Mouse (Mus musculus) liver, embryonic 11.5 days (tissue): Measurements from ENCODE around the gene Tex2. TPM values are rescaled to one million over a fixed set of nuclear protein-coding genes. Genes with fewer than 3 reads are reported as not detected.

Experiments
- ATAC-seq: fragments of 200-750 bp; cut with Nextera tagmentation; replicated peaks from 2 replicates; pipeline ENCODE4 v1.8.0; 2017; ENCODE audit warnings: moderate number of reproducible peaks, mild to moderate bottlenecking, moderate TSS enrichment, moderate library complexity; ENCODE audit not compliant: low FRiP score
- DNase-seq: peaks from one replicate; pipeline ENCODE4 v3.0.0-alpha.2; 2017; ENCODE audit warnings: low spot score
- H3K27ac ChIP-seq: fragments of 300-500 bp; sonication (generic); 2 replicates; pipeline ENCODE4 v1.5.1; 2014; ENCODE audit warnings: mild to moderate bottlenecking, low read depth, low read length, control low read depth
- H3K27me3 ChIP-seq: fragments of 300-500 bp; sonication (generic); replicated peaks from 2 replicates; pipeline ENCODE4 v1.6.1; 2014; ENCODE audit warnings: low read length, mixed read lengths; ENCODE audit not compliant: control insufficient read depth, insufficient read depth
- H3K36me3 ChIP-seq: fragments of 300-500 bp; sonication (generic); 2 replicates; pipeline ENCODE4 v1.6.1; 2014; ENCODE audit warnings: mild to moderate bottlenecking, low read length, moderate library complexity, mixed read lengths; ENCODE audit not compliant: control insufficient read depth, insufficient read depth
- H3K4me1 ChIP-seq: fragments of 300-500 bp; sonication (generic); replicated peaks from 2 replicates; pipeline ENCODE4 v1.6.1; 2014; ENCODE audit warnings: low read length, mixed read lengths; ENCODE audit not compliant: control insufficient read depth, insufficient read depth
- H3K4me2 ChIP-seq: fragments of 300-500 bp; sonication (generic); 2 replicates; pipeline ENCODE4 v1.6.1; 2014; ENCODE audit warnings: mild to moderate bottlenecking, control low read depth, moderate library complexity
- H3K4me3 ChIP-seq: fragments of 300-500 bp; sonication (generic); 2 replicates; pipeline ENCODE4 v1.5.1; 2014; ENCODE audit warnings: low read depth, low read length, control low read depth
- H3K9ac ChIP-seq: fragments of 300-500 bp; sonication (generic); 2 replicates; pipeline ENCODE4 v1.6.1; 2014; ENCODE audit warnings: low read depth, low read length, control low read depth
- H3K9me3 ChIP-seq: fragments of 300-500 bp; sonication (generic); 2 replicates; pipeline ENCODE4 v1.6.1; 2016; ENCODE audit warnings: low read length, inconsistent platforms, mixed read lengths; ENCODE audit not compliant: control insufficient read depth
- whole genome bisulfite sequencing: fragments of 180-500 bp; shearing (Covaris S2); extraction: QIAGEN DNeasy Blood & Tissue Kit; methylation state at CpG from one replicate; pipeline ENCODE4 v1.1.7; 2014; 5-methylcytosine and 5-hydroxymethylcytosine counted together
- polyA plus RNA-seq: library from polyadenylated mRNA; unstranded; fragments of >200 nt; fragmentation: Nextera tagmentation; extraction: Ambion mirVana; gene quantifications from 2 replicates; pipeline ENCODE4 v1.2.1, GENCODE M21; 2014

Gene Tex2
- polyA plus RNA-seq, 1 experiment from 2014 or later = 13.4 TPM

- WGBS = 67% methylated on average over 4 of the region's 4 CpGs
- H3K27ac ChIP-seq = no peak overlapping the region
- no peaks in the 10 kb centered on the region for H3K27me3 ChIP-seq
- peaks cover 8% of the 10 kb centered on the region for H3K4me1 ChIP-seq
- no peak overlapping the region for H3K4me3 ChIP-seq
- ATAC-seq (no peak), DNase-seq (no peak)
- H3K9me3 ChIP-seq = no peaks in the 10 kb centered on the region
- H3K36me3 ChIP-seq = no peaks in the 10 kb centered on the region
- no peak overlapping the region for H3K9ac ChIP-seq
- H3K4me2 ChIP-seq = no peak overlapping the region
These were observed 93.7 kb downstream of the Tex2 start for GRCm38 (mm10) chr11:106519519-106519918.

GRCm38 (mm10) chr11:106518391-106518790 lies 94.8 kb downstream of the Tex2 start:
- no peaks in the 10 kb centered on the region for H3K9me3 ChIP-seq
- H3K27me3 ChIP-seq = no peaks in the 10 kb centered on the region
- H3K27ac ChIP-seq = no peak overlapping the region
- peaks cover 18% of the 10 kb centered on the region for H3K4me1 ChIP-seq
- H3K36me3 ChIP-seq = no peaks in the 10 kb centered on the region
- ATAC-seq (no peak), DNase-seq (no peak)
- no peak overlapping the region for H3K4me3 ChIP-seq
- whole genome bisulfite sequencing = 48% methylated on average over 4 of the region's 4 CpGs
- H3K9ac ChIP-seq = no peak overlapping the region
- H3K4me2 ChIP-seq = no peak overlapping the region

GRCm38 (mm10) chr11:106515079-106515745 lies 98.0 kb downstream of the Tex2 start:
- H3K27ac ChIP-seq = 0 out of 2 replicates have a peak overlapping the region, but pooled peaks have one; percentile 53
- ATAC-seq = peak; percentile 89

DNA sequence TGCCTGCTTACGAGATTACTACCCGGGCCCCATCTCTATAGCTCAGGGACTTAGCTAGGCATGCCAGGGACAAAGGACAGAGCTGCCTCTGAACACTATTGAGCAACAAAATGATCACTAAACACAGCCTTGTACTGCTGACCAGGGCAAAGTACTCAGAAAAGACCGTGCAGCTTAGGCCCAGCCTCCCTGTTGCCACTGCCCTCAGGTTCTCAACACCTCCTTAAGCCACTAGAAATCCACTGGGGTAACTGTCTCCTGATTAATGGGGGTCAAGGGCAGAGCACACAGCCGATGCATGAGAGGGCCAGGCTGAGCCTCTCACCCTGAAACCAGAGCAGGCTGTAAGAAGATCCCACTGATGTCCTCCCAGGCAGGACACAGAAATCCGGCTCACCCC lies 98.8 kb downstream of the Tex2 start:
- no peak for DNase-seq
- Histone ChIP-seq H3K27me3 (no peaks in the 10 kb centered on the region), H3K9ac (no peak overlapping the region), H3K4me3 (no peak overlapping the region), H3K4me2 (no peak overlapping the region), H3K27ac (peak overlapping the region; percentile 53; the same call in 1 of the 2 replicates), H3K36me3 (peaks cover 2% of the 10 kb centered on the region), H3K4me1 (peaks cover 20% of the 10 kb centered on the region), H3K9me3 (no peaks in the 10 kb centered on the region)
- peak; percentile 42 for ATAC-seq
- 54% methylated on average over 5 of the region's 5 CpGs for WGBS

More at GRCm38 (mm10) chr11:106515079-106515745, 98.0 kb downstream of the Tex2 start:
- Histone ChIP-seq H3K9me3 (no peaks in the 10 kb centered on the region), H3K36me3 (peaks cover 2% of the 10 kb centered on the region), H3K4me2 (no peak overlapping the region), H3K4me3 (no peak overlapping the region), H3K9ac (0 out of 2 replicates have a peak overlapping the region, but pooled peaks have one; percentile 10), H3K27me3 (no peaks in the 10 kb centered on the region), H3K4me1 (peaks cover 20% of the 10 kb centered on the region)
- WGBS = 62% methylated on average over 16 of the region's 16 CpGs
- DNase-seq = no peak

DNA sequence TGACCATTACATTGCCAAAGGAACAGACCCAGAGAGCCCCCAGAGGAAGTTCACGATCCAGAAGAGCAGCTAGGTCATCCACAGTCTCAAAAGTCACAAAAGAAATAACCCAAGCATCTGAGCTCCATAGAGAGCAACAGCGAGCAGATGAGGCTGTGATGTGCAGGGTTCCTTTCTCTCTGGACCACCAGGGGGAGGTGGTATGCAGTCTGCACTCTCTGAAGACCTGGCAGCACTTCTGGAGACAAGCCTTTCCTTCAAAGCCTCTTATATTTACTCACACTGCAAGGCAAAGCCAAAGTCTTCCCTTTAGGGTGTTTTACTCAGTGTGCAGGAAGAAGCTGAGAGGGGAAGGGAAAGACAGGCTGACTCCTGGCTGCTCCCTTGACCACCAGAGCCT lies 100.1 kb downstream of the Tex2 start:
- no peak overlapping the region for H3K27ac ChIP-seq
- DNase-seq = no peak
- 50% methylated on average over 2 of the region's 2 CpGs for WGBS

DNA sequence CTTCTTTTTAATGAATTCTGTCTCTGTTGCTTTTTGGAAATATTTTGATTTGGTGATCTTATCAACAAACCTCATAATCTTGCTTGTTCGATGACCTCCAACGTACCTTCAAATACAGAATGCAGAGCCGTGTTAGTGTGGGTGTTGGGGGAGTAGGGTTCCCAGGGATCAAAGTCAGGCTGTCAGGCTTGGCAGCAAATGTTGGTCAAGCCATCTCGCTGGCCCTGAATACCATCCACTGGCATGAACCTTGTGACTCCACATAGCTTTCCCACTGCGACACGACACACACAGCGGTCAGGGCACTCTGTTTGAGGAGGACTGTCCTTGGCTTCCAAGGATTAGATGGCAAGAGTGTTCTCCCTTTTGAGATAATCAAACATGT lies 101.2 kb downstream of the Tex2 start:
- peaks cover 2% of the 10 kb centered on the region for H3K36me3 ChIP-seq
- H3K27ac ChIP-seq = no peak overlapping the region
- no peak overlapping the region for H3K9ac ChIP-seq
- DNase-seq = no peak
- no peak overlapping the region for H3K4me3 ChIP-seq
- H3K9me3 ChIP-seq = peaks cover 3% of the 10 kb centered on the region; the same call in 1 of the 2 replicates
- H3K4me2 ChIP-seq = no peak overlapping the region
- H3K27me3 ChIP-seq = no peaks in the 10 kb centered on the region
- H3K4me1 ChIP-seq = peaks cover 20% of the 10 kb centered on the region
- ATAC-seq = no peak
- WGBS = 87% methylated on average over 7 of the region's 7 CpGs

More for the DNA sequence above, 100.1 kb downstream of the Tex2 start:
- H3K9me3 ChIP-seq = no peaks in the 10 kb centered on the region
- no peaks in the 10 kb centered on the region for H3K27me3 ChIP-seq
- H3K4me3 ChIP-seq = no peak overlapping the region
- H3K36me3 ChIP-seq = peaks cover 2% of the 10 kb centered on the region
- no peak overlapping the region for H3K4me2 ChIP-seq
- no peak for ATAC-seq
- H3K4me1 ChIP-seq = peaks cover 20% of the 10 kb centered on the region
- no peak overlapping the region for H3K9ac ChIP-seq

- ATAC-seq (no peak), DNase-seq (no peak)
- no peak overlapping the region for H3K9ac ChIP-seq
- H3K9me3 ChIP-seq = peaks cover 3% of the 10 kb centered on the region; the same call in 1 of the 2 replicates
- H3K4me2 ChIP-seq = no peak overlapping the region
- no peak overlapping the region for H3K4me3 ChIP-seq
- H3K4me1 ChIP-seq = peaks cover 20% of the 10 kb centered on the region
- no peak overlapping the region for H3K27ac ChIP-seq
- 88% methylated on average over 14 of the region's 14 CpGs for WGBS
- H3K36me3 ChIP-seq = peaks cover 2% of the 10 kb centered on the region
- no peaks in the 10 kb centered on the region for H3K27me3 ChIP-seq
These were observed 101.8 kb downstream of the Tex2 start for GRCm38 (mm10) chr11:106511236-106512005.

DNA sequence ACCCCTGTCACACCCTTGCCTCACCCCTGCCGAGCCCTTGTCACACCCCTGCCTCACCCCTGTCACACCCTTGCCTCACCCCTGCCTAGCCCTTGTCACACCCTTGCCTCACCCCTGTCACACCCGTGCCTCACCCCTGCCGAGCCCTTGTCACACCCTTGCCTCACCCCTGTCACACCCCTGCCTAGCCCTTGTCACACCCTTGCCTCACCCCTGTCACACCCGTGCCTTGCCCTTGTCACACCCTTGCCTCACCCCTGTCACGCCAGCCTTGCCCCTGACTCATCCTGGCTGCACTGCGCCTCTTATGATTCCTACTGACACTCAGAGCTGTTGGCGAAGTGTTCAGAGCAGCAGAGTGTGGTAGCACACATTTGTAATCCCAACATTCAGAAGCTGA lies 105.6 kb downstream of the Tex2 start:
- peaks cover 3% of the 10 kb centered on the region; the same call in 1 of the 2 replicates for H3K9me3 ChIP-seq
- H3K36me3 ChIP-seq = peaks cover 6% of the 10 kb centered on the region
- WGBS = 84% methylated on average over 7 of the region's 7 CpGs
- H3K27ac ChIP-seq = peak overlapping the region; percentile 64
- H3K4me3 ChIP-seq = no peak overlapping the region
- no peak overlapping the region for H3K4me2 ChIP-seq
- H3K9ac ChIP-seq = no peak overlapping the region
- H3K4me1 ChIP-seq = peaks cover 3% of the 10 kb centered on the region; the same call in 1 of the 2 replicates
- no peak for DNase-seq
- H3K27me3 ChIP-seq = no peaks in the 10 kb centered on the region
- ATAC-seq = no peak
